Mouse (Mus musculus) kidney, adult 8-10 months (tissue): ENCODE measurements at regions not wholly inside any gene's neighbourhood (a gene's known extent, or its start where the extent isn't known, plus 50 kb on each side); places are given as distances from the start of the nearest gene placed in this dataset.

Source experiments
- DNase-seq, 2 experiments: peaks; one replicate each; pipeline ENCODE4 v3.0.0; 2022

- DNase-seq, result no peak
Measured at GRCm38 (mm10) chr16:90666271-90666986, 60.8 kb downstream of the Mis18a start.

- DNase-seq, result no peak
Measured at GRCm38 (mm10) chr16:90664086-90664485, 63.1 kb downstream of the Mis18a start.

GRCm38 (mm10) chr16:90658050-90658449 lies 69.2 kb downstream of the Mis18a start:
- no peak for DNase-seq

- DNase-seq, result no peak
Measured at GRCm38 (mm10) chr16:90657027-90657426, 70.2 kb downstream of the Mis18a start.

- peak; percentile 13 to 21 for DNase-seq
Measured at GRCm38 (mm10) chr16:90656571-90657011, 70.6 kb downstream of the Mis18a start.

- DNase-seq, result no peak
Measured at GRCm38 (mm10) chr16:90654853-90655252, 72.4 kb downstream of the Mis18a start.

- no peak for DNase-seq
Measured at GRCm38 (mm10) chr16:90652821-90653220, 74.4 kb downstream of the Mis18a start.

GRCm38 (mm10) chr16:90648161-90648560 lies 79.0 kb downstream of the Mis18a start:
- DNase-seq, result no peak

- DNase-seq, result no peak
Measured at GRCm38 (mm10) chr16:90642671-90643070, 84.5 kb downstream of the Mis18a start.

GRCm38 (mm10) chr16:90635216-90635615 lies 92.0 kb downstream of the Mis18a start:
- no peak for DNase-seq

GRCm38 (mm10) chr16:90629976-90630375 lies 97.2 kb downstream of the Mis18a start:
- DNase-seq, result no peak

GRCm38 (mm10) chr16:90629121-90629930 lies 97.9 kb downstream of the Mis18a start:
- DNase-seq, result peak in 1 of 2 experiments; percentile 17

- DNase-seq, result no peak
Measured at GRCm38 (mm10) chr16:90628605-90629120, 98.5 kb downstream of the Mis18a start.

GRCm38 (mm10) chr16:90626035-90626670 lies 101.1 kb downstream of the Mis18a start:
- DNase-seq, result no peak

GRCm38 (mm10) chr16:90625301-90626034 lies 101.7 kb downstream of the Mis18a start:
- no peak for DNase-seq

- DNase-seq, result peak; percentile 58 to 66
Measured at GRCm38 (mm10) chr16:90624039-90624625, 103.1 kb downstream of the Mis18a start.

- DNase-seq, result no peak
Measured at GRCm38 (mm10) chr16:90622677-90623225, 104.5 kb downstream of the Mis18a start.

- DNase-seq, result no peak
Measured at GRCm38 (mm10) chr16:90621761-90622411, 105.3 kb downstream of the Mis18a start.

- DNase-seq, result peak; percentile 16 to 23
Measured at GRCm38 (mm10) chr16:90619565-90620311, 107.5 kb downstream of the Mis18a start.

GRCm38 (mm10) chr16:90615791-90616190 lies 111.4 kb downstream of the Mis18a start:
- no peak for DNase-seq

- no peak for DNase-seq
Measured at GRCm38 (mm10) chr16:90614137-90614536, 113.1 kb downstream of the Mis18a start.
